Mouse (Mus musculus): ENCODE measurements around the gene Itpripl2. TPM values are rescaled to one million over a fixed set of nuclear protein-coding genes. Genes with fewer than 3 reads are reported as not detected.

Gene Itpripl2
- 13.5 to 17.3 TPM (median 14.1 TPM) in 3 replicates for total RNA-seq (2017)

GRCm38 (mm10) chr7:118491431-118492147 lies at the start of gene Itpripl2:
Itpripl2 (minus strand) TSS chr7:118491975.
- ATAC-seq (replicated peaks; ENCODE audit: insufficient number of reproducible peaks, low FRiP score, low TSS enrichment, poor library complexity, severe bottlenecking), result peak; percentile 60

GRCm38 (mm10) chr7:118535076-118535475 lies 43.3 kb upstream of the Itpripl2 start:
- ATAC-seq (replicated peaks; ENCODE audit: insufficient number of reproducible peaks, low FRiP score, low TSS enrichment, poor library complexity, severe bottlenecking), result no peak

GRCm38 (mm10) chr7:118534326-118534725 lies 42.6 kb upstream of the Itpripl2 start:
- no peak for ATAC-seq (replicated peaks; ENCODE audit: insufficient number of reproducible peaks, low FRiP score, low TSS enrichment, poor library complexity, severe bottlenecking)

- peak; percentile 98 for ATAC-seq (replicated peaks; ENCODE audit: insufficient number of reproducible peaks, low FRiP score, low TSS enrichment, poor library complexity, severe bottlenecking)
Measured at GRCm38 (mm10) chr7:118533178-118533578, 41.4 kb upstream of the Itpripl2 start, which contains the start of gene Coq7. Coq7 (minus strand) TSS chr7:118533356.

- peak; percentile 91 for ATAC-seq (replicated peaks; ENCODE audit: insufficient number of reproducible peaks, low FRiP score, low TSS enrichment, poor library complexity, severe bottlenecking)
Measured at GRCm38 (mm10) chr7:118532519-118533177, 40.9 kb upstream of the Itpripl2 start.

DNA sequence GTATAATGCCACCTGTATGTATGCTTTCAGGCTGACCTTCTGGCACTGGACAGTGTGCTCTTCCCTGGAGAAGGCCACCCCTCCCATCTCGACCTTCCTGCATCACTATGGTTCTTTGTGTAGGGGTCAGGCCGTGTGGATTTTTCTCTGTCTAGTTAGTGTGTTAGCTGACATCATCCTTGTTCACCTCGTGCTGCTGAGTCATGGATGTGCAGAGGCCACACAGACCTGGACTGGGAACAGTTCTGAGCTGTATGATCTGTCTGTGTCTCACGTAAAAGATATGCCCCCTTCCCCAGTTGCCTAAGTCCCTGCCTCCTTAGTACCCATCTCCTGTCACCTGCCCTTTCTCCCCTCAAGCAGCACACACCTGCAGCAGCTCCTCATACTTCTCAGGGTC lies 35.2 kb upstream of the Itpripl2 start:
- no peak for ATAC-seq (replicated peaks; ENCODE audit: insufficient number of reproducible peaks, low FRiP score, low TSS enrichment, poor library complexity, severe bottlenecking)

DNA sequence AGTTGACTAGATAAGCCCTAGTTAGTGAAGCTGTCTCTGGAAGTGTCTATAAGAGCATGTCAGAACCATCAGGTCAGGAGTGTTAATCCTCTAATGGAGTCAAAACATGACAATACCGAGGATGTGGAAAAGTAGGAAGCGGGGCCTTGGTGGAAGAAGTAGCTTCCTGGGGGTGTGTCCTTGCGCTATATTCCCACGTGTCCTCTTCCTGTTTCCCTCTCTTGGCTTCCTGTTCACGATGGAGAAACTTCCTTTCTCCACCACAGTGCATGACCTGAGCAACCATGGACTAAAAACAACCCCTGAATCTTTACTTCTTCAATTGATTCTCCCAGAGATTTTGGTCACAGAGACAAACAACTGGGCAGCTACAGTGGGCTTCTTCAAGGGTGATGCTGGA lies 30.3 kb upstream of the Itpripl2 start:
- no peak for ATAC-seq (replicated peaks; ENCODE audit: insufficient number of reproducible peaks, low FRiP score, low TSS enrichment, poor library complexity, severe bottlenecking)

- no peak for ATAC-seq (replicated peaks; ENCODE audit: insufficient number of reproducible peaks, low FRiP score, low TSS enrichment, poor library complexity, severe bottlenecking)
Measured at GRCm38 (mm10) chr7:118519661-118520060, 27.9 kb upstream of the Itpripl2 start.

GRCm38 (mm10) chr7:118518687-118519086 lies 26.9 kb upstream of the Itpripl2 start:
- peak; percentile 72 for ATAC-seq (replicated peaks; ENCODE audit: insufficient number of reproducible peaks, low FRiP score, low TSS enrichment, poor library complexity, severe bottlenecking)

DNA sequence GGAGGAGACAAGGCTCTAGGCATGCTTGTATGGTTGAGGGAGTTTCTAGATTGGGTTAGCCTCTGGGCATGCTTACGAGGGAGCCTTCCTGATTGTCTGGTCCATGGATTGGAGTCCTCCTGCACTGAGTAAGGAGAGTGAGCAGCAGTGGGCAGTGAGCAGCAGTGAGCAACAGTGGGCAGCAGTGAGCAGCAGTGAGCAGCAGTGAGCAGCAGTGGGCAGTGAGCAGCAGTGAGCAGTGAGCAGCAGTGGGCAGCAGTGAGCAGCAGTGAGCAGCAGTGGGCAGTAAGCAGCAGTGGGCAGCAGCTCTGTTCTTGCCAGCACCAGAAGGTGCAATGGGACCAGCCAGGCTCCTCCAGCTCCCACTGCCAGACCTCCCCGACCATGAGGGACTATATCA lies 26.0 kb upstream of the Itpripl2 start:
- ATAC-seq (replicated peaks; ENCODE audit: insufficient number of reproducible peaks, low FRiP score, low TSS enrichment, poor library complexity, severe bottlenecking), result no peak

DNA sequence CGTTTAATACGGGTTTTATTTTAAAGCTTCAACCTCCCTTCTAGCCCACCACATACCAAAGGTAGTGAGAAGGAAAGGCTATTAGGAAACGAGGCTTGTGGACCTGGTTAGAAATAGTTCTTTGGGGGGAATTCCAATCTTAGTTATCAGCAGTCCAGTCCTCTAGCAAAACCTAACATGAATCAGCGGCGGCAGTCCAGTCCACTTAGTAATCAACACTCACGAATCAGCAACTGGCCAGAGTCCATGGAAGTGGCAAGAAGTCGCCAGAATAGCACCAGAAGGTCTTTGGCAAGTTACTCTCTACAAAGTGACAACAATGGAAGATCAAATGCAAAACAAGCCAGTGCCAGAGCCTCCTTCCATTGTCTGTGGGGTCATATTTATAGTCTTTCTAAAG lies 16.8 kb upstream of the Itpripl2 start:
- ATAC-seq (replicated peaks; ENCODE audit: insufficient number of reproducible peaks, low FRiP score, low TSS enrichment, poor library complexity, severe bottlenecking), result no peak

- no peak for ATAC-seq (replicated peaks; ENCODE audit: insufficient number of reproducible peaks, low FRiP score, low TSS enrichment, poor library complexity, severe bottlenecking)
Measured at GRCm38 (mm10) chr7:118503844-118504243, 12.1 kb upstream of the Itpripl2 start.

GRCm38 (mm10) chr7:118502333-118502732 lies 10.6 kb upstream of the Itpripl2 start:
- no peak for ATAC-seq (replicated peaks; ENCODE audit: insufficient number of reproducible peaks, low FRiP score, low TSS enrichment, poor library complexity, severe bottlenecking)

- ATAC-seq (replicated peaks; ENCODE audit: insufficient number of reproducible peaks, low FRiP score, low TSS enrichment, poor library complexity, severe bottlenecking), result no peak
Measured at GRCm38 (mm10) chr7:118499784-118500435, 8.1 kb upstream of the Itpripl2 start.

DNA sequence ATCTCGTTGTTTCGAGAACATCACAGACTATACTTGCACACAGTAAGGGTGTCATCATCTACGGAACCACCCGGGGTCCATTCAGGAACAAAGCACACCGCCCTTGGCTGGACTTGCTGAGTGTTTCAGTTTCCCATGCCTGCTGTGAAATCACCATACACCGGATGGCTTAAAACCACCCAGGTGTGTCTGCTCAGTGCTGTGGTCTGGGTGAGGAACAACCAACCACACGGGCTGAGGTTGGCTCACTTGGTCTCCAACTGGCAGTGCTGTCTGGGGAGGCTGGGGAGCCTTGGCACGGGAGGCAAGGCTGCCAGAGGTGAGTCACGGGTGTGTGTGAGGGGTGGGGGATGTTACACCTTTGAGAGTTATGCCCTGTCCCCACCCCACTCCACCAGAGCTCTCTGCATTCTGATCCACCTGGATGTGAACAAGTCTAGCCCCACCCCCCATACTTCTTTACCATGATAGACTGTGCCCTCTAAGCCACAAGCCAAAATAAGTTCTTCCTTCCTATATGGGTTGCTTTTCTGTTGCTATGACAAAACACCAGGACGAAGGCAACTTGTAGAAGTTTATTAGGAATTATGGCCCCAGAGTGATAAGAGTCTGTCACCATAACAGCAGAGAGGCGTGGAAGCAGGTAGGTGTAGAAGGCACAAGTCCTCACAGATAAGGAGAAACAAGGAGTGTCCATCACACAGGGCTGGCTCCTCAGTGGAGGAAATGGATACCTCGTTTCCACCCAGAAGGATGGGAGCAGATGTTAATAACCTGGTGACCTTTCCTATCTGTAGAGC lies 7.4 kb upstream of the Itpripl2 start:
- ATAC-seq (replicated peaks; ENCODE audit: insufficient number of reproducible peaks, low FRiP score, low TSS enrichment, poor library complexity, severe bottlenecking), result 0 out of 2 replicates have a peak, but pooled peaks have one; percentile 27

DNA sequence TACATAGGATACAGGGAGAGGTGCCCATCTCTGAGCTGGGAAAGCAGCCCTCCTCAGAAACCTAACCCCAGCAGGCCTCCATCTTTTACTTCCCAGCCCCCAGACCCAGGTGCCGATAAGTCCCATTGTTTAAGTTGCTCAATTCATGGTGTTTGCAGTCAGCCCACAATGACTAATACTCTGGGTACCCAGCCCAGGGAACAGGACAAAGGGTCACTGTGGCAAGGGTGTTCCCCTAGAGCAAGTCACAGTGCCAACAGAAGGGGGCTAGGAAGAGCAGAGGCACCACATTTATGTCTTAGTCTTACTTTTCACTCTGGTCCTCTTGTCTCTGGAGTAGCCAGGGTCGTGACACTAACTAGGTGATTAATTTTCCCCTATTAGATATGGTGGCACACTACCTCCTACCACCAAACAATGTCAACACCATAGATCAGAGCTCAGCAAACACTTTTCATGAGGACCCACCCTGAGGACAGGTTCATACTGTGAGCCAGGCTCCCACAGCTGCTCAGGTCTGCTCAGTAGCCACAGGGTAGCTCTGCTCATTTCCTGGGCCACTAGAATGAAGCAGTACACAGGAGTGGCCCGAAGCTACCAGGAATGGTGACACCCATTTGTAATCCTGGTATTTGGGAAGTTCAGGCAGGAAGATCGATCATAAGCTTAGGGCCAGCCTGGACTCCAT lies 3.3 kb upstream of the Itpripl2 start:
- ATAC-seq (replicated peaks; ENCODE audit: insufficient number of reproducible peaks, low FRiP score, low TSS enrichment, poor library complexity, severe bottlenecking), result no peak

- no peak for ATAC-seq (replicated peaks; ENCODE audit: insufficient number of reproducible peaks, low FRiP score, low TSS enrichment, poor library complexity, severe bottlenecking)
Measured at GRCm38 (mm10) chr7:118493892-118494291, 2.1 kb upstream of the Itpripl2 start.

DNA sequence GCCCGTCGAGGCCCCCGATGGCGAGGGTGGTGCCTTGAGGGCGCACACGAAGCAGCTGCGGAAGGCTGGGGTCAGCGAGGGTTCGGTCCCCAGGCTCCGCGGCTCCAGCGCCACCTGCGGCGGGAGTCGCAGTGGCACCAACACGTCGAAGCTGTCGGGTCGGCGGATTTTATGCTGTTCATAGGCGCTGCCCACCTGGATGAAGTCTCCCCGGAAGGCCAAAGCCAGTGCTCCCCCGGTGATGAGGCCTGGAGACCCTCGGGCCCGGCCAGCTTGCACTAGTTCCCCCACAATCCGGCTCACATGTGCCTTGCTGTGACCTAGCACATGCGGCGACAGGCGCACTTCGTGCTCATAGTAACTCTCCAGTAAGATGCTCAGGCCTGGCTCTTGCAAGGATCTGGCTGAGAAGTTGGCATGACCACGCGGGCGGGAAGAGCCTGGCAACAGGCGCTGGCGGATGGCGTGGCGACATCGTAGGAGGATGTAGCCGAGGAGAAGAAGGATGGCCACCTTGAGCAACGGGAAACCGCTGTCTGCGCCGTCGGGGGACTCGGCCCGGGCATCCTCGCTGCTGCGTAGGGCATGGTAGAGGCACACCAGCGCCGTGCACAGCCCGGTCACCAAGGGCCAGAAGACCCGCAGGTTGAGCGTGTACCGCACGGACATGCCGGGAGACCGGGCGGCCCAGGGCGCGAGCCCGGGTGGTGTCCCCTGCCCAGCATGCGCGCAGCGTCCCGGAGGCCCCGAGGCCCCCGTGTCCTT lies 927 bp downstream of the Itpripl2 start:
- ATAC-seq (replicated peaks; ENCODE audit: insufficient number of reproducible peaks, low FRiP score, low TSS enrichment, poor library complexity, severe bottlenecking), result 0 out of 2 replicates have a peak, but pooled peaks have one; percentile 2
